13 mouse cellular contexts compared by ENCODE assay signal in genomic region chr19:3972229-3972628, GRCm38 (mm10). TPM values are rescaled to one million over a fixed set of nuclear protein-coding genes. Genes with fewer than 3 reads are reported as not detected.
DNase-seq lines count a peak whose midpoint lies in the region; ATAC-seq lines count a peak whose summit lies in the region.
"Had no signal": no experiment of that assay in that cellular context is flagged by ENCODE, and none has a peak within 500 bp of the region (broad histone marks: within the 10 kb centered on the region; RNA-seq: fewer than 3 reads in every experiment).

TSS of gene Aldh3b2 (plus strand) at chr19:3972328.

- H3K27ac ChIP-seq in liver, embryonic 16.5 days (ENCODE audit: low read length), result no peak within 1 kb of the TSS
- no peak within 1 kb of the TSS for H3K27ac ChIP-seq in midbrain, embryonic 13.5 days
- no peak within 1 kb of the TSS for H3K27ac ChIP-seq in forebrain, embryonic 10.5 days
- H3K27ac ChIP-seq in kidney, embryonic 16.5 days (ENCODE audit: low read length), result no peak within 1 kb of the TSS
- H3K27ac ChIP-seq: macrophage; neural tube, embryonic 13.5 days had no signal

- H3K9ac ChIP-seq in liver, embryonic 16.5 days (ENCODE audit: low read depth, low read length), result no peak within 1 kb of the TSS
- H3K9ac ChIP-seq in midbrain, embryonic 13.5 days (replicated peaks), result no peak within 1 kb of the TSS
- no peak within 1 kb of the TSS for H3K9ac ChIP-seq in kidney, embryonic 16.5 days (replicated peaks; ENCODE audit: low read length)
- H3K9ac ChIP-seq: neural tube, embryonic 13.5 days had no signal

- 35% methylated on average over 9 of the region's 9 CpGs for WGBS in liver, embryonic 16.5 days (ENCODE audit: insufficient replicate concordance)
- 57% methylated on average over 9 of the region's 9 CpGs for WGBS in midbrain, embryonic 13.5 days
- 52% methylated on average over 9 of the region's 9 CpGs for WGBS in forebrain, embryonic 10.5 days
- 14% methylated on average over 9 of the region's 9 CpGs for WGBS in kidney, embryonic 16.5 days

- no peaks in the 10 kb centered on the region for H3K27me3 ChIP-seq in liver, embryonic 16.5 days (ENCODE audit: control insufficient read depth, insufficient read depth, low read depth, low read length)
- H3K27me3 ChIP-seq in midbrain, embryonic 13.5 days, result no peaks in the 10 kb centered on the region
- no peaks in the 10 kb centered on the region for H3K27me3 ChIP-seq in forebrain, embryonic 10.5 days (ENCODE audit: poor library complexity, severe bottlenecking)
- H3K27me3 ChIP-seq in kidney, embryonic 16.5 days (ENCODE audit: insufficient read depth, low read length), result no peaks in the 10 kb centered on the region
- H3K27me3 ChIP-seq: neural tube, embryonic 13.5 days had no signal

- H3K4me3 ChIP-seq in liver, embryonic 16.5 days (ENCODE audit: low read depth, low read length), result no peak within 1 kb of the TSS
- no peak within 1 kb of the TSS for H3K4me3 ChIP-seq in midbrain, embryonic 13.5 days (replicated peaks)
- no peak within 1 kb of the TSS for H3K4me3 ChIP-seq in forebrain, embryonic 10.5 days
- H3K4me3 ChIP-seq in kidney, embryonic 16.5 days (ENCODE audit: low read length), result no peak within 1 kb of the TSS
- H3K4me3 ChIP-seq: neural tube, embryonic 13.5 days had no signal

- H3K4me2 ChIP-seq in liver, embryonic 16.5 days (ENCODE audit: low read depth, low read length), result no peak within 1 kb of the TSS
- H3K4me2 ChIP-seq in midbrain, embryonic 13.5 days (replicated peaks), result no peak within 1 kb of the TSS
- no peak within 1 kb of the TSS for H3K4me2 ChIP-seq in kidney, embryonic 16.5 days (replicated peaks; ENCODE audit: low read depth, low read length)
- H3K4me2 ChIP-seq: neural tube, embryonic 13.5 days had no signal

- H3K9me3 ChIP-seq in liver, embryonic 16.5 days (replicated peaks; ENCODE audit: control insufficient read depth, low read length), result no peaks in the 10 kb centered on the region
- no peaks in the 10 kb centered on the region for H3K9me3 ChIP-seq in midbrain, embryonic 13.5 days
- no peaks in the 10 kb centered on the region for H3K9me3 ChIP-seq in forebrain, embryonic 10.5 days
- no peaks in the 10 kb centered on the region for H3K9me3 ChIP-seq in kidney, embryonic 16.5 days (ENCODE audit: low read length)
- H3K9me3 ChIP-seq: neural tube, embryonic 13.5 days had no signal

- peak; percentile 62 to 71 for DNase-seq in lung, adult 18-20 months
- DNase-seq in lung, postnatal 10 days, result no peak
- peak; percentile 41 for DNase-seq in forelimb bud, embryonic 11.5 days (ENCODE audit: low read depth, low spot score)
- DNase-seq in testis, postnatal 10 days (ENCODE audit: low spot score), result peak; percentile 39
- DNase-seq in forebrain, embryonic 10.5 days (ENCODE audit: extremely low spot score, low spot score), result no peak
- DNase-seq: heart, postnatal 36 days; kidney, postnatal 14 days had no signal

- H3K4me1 ChIP-seq in liver, embryonic 16.5 days (ENCODE audit: control insufficient read depth, low read depth, low read length), result peaks cover 10% of the 10 kb centered on the region; the same call in 1 of the 2 replicates
- H3K4me1 ChIP-seq in midbrain, embryonic 13.5 days (replicated peaks), result no peaks in the 10 kb centered on the region
- peaks cover 4% of the 10 kb centered on the region; the same call in 1 of the 2 replicates for H3K4me1 ChIP-seq in forebrain, embryonic 10.5 days
- 0 out of 2 replicates have a peak, but pooled peaks cover 6% of the 10 kb centered on the region for H3K4me1 ChIP-seq in kidney, embryonic 16.5 days (ENCODE audit: insufficient read depth, low read length)
- H3K4me1 ChIP-seq: neural tube, embryonic 13.5 days had no signal

- ATAC-seq in liver, embryonic 16.5 days (ENCODE audit: low read depth), result peak; percentile 68
- no peak for ATAC-seq in midbrain, embryonic 13.5 days
- ATAC-seq in kidney, embryonic 16.5 days (ENCODE audit: low FRiP score, low TSS enrichment), result no peak

- H3K36me3 ChIP-seq in liver, embryonic 16.5 days (ENCODE audit: control insufficient read depth, insufficient read depth), result no peaks in the 10 kb centered on the region
- H3K36me3 ChIP-seq in midbrain, embryonic 13.5 days, result no peaks in the 10 kb centered on the region
- no peaks in the 10 kb centered on the region for H3K36me3 ChIP-seq in forebrain, embryonic 10.5 days (replicated peaks)
- no peaks in the 10 kb centered on the region for H3K36me3 ChIP-seq in kidney, embryonic 16.5 days (ENCODE audit: insufficient read depth, low read length)
- H3K36me3 ChIP-seq: neural tube, embryonic 13.5 days had no signal

RNA-seq across cellular contexts. Expression of gene Aldh3b2, which starts in this region (rescaled TPM):
- 0.24 and 0.30 TPM in 2 replicates for polyA plus RNA-seq in liver, embryonic 16.5 days (2015; fragmentation: Nextera tagmentation; extraction: Ambion mirVana)
- 0.09 and 0.18 TPM in 2 replicates for polyA plus RNA-seq in midbrain, embryonic 13.5 days (2015; fragmentation: Nextera tagmentation; extraction: Ambion mirVana)
- polyA plus RNA-seq in forebrain, embryonic 10.5 days (2016; fragmentation: Nextera tagmentation; extraction: Ambion mirVana), result 0.37 and 0.39 TPM in 2 replicates
- 3.7 and 5.1 TPM in 2 replicates for polyA plus RNA-seq in kidney, embryonic 16.5 days (2015; fragmentation: Nextera tagmentation; extraction: Ambion mirVana)
- polyA plus RNA-seq: C2C12, macrophage had no signal

Comparison
In these comparisons a context has a peak if more than half of its experiments do, and no peak if none do; other contexts are left out.
1. DNase-seq: peak in lung, adult 18-20 months (2 of 2), forelimb bud, embryonic 11.5 days (single experiment) and testis, postnatal 10 days (single experiment); none in lung, postnatal 10 days (single experiment) and forebrain, embryonic 10.5 days (single experiment).
2. Peak in ATAC-seq in liver, embryonic 16.5 days; RNA of the gene not detected or under 1 TPM.